Mouse (Mus musculus): ENCODE results near the gene Myo5a. TPM values are rescaled to one million over a fixed set of nuclear protein-coding genes. Genes with fewer than 3 reads are reported as not detected.

Myo5a gene
- total RNA-seq (2023): 100 to 1,000 TPM; 114 to 148 TPM

DNA sequence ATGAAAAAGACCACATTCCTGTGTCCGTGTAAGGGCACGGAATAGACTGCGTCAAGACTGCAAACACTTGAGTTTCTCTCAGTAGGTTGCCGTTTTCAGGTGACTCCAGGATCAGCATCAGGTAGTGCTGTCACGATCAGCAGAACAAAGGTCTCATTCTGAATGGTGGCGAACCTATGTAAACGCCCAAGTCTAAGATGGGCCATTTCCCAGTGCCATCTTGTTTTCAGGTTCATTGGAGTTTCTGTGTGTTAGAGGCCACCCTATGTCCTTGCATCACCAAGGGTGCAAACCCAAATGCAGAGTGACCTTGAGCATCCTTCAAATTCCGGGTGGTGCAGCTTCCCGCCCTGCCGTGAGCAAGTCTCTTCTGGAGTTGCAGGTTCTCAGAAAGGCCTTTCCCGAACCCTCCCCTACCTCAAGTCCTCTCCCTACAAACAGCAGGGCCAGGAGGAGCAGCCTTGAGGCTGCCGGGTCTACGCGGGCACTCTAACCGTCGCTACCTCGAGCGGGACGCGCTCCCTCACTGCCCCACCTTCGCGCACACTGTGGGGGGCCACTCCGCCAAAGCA lies at the start of gene Myo5a:
Gene Myo5a, plus strand, starts transcription at position 559 of the 572 bp plus-strand sequence.

DNA sequence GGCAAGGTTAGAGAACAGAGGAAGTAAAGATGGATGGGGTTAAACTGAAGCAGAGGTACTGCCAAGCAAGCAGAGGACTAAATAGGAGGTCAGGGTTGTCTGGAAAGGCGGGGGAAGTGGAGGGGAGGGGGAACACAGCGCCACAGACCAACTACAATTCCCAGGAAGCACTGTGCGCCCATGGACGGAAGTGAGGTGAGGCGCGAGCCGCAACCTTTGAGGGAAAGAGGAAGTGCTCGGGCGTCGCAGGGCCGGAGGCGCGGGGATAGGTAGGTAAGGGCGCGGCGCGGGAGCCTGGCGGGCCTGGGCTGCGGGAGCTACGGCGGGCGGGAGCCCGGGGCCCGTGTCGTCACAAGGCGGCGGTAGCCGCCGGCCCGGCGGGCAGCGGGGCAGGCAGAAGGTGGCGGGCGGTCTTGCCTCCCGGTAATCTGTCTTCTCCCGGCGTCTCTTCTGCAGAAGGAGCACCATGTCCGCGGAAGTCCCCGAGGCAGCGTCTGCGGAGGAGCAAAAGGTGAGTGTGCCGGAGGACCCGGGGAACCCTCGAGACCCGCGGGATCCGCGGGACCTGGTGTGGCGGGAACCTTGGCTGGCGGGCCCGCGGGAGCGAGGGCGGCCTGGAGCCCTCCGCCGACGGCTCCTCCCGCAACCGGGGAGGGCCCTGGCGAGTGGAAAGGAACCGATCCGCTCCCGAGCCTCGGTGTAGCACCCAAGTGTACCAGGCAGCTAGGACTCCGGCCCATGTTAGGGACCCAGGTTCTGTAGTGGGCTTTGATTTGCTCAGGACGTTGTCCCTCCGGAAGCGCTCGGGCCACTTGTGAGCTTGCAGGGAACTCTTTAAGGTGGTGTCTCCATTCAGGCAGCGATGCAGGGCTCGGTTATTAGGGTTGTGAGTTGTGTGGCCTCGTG lies 33.1 kb upstream of the Myo5a start, which contains the start of gene Arpp19:
Gene Arpp19, plus strand, starts transcription at position 164 of the 906 bp plus-strand sequence.

DNA sequence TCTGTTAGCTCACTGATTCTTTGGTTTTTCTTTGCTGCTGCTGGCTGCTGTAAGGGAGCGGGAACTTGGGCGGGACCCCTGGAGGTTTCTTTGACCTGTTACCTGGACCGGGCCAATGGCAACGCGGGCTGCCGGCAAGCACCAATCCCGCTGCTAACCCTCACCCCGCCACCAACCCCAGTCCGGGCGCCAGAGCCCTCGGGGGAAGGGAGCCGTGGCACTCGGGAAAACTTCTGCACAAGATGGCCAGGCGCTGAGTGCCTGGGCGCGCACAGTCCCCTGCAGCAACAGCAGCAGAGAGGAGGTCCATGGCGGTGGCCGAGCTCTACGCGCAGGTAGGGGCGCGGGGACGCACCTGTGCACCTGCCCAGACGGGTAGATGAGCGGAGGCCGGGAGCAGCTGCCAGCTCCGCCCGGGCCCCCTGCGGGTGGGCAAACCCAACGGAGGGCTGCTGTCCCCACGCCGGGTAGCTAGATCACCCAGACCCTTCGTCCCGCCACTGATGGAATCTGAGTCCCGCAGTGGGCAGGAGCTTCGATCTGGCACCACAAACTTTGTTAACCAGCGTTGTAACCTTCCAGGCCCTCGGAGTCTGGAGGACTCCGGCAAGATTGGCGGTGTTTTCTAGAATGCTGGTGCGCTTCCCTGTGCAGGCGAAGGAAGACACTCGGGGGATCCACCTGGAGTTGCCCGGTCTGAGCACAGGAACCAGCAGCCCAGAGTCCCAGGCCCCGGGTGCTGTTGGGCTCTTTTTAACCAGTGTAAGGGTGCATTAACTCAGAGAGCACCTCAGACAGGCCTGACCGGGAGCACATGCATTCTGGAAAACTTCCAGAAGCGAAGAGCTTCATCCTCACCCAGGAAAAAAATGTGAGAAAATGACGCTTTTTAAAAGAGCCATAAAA lies 161.3 kb downstream of the Myo5a start, which contains the start of gene Myo5c:
Gene Myo5c, plus strand, starts transcription at position 180 of the 906 bp plus-strand sequence.

Other genes with a start within 250 kb of the Myo5a start
- not detected for gene Onecut1, start 209.1 kb upstream of the Myo5a start, total RNA-seq (2023)
- gene Fam214a, start 118.1 kb upstream of the Myo5a start, total RNA-seq (2023): 10 to 100 TPM; 25.7 to 35.5 TPM
- 100 to 1,000 TPM; 105 to 107 TPM for gene Arpp19, start 33.4 kb upstream of the Myo5a start, total RNA-seq (2023)
- under 1 TPM in 1 of 2 experiments, not detected in 1; 0.09 TPM for gene Myo5c, start 161.0 kb downstream of the Myo5a start, total RNA-seq (2023)
- 1 to 10 TPM in 1 of 2 experiments, under 1 TPM in 1; 0.59 to 1.3 TPM for gene Gnb5, start 235.3 kb downstream of the Myo5a start, total RNA-seq (2023)